Mouse (Mus musculus): ENCODE measurements around the gene Ifnz. TPM values are rescaled to one million over a fixed set of nuclear protein-coding genes. Genes with fewer than 3 reads are reported as not detected.
A peak's percentile ranks its signal among the peaks of the same experiment; 100 is the strongest.
"Not testable (repeated sequence)": the region's sequence is repeated elsewhere in the genome, so short reads cannot be mapped to it uniquely, and the experiment has no call there.

Gene Ifnz
- polyA plus RNA-seq, 1 experiment from 2014 or later = not detected

DNA sequence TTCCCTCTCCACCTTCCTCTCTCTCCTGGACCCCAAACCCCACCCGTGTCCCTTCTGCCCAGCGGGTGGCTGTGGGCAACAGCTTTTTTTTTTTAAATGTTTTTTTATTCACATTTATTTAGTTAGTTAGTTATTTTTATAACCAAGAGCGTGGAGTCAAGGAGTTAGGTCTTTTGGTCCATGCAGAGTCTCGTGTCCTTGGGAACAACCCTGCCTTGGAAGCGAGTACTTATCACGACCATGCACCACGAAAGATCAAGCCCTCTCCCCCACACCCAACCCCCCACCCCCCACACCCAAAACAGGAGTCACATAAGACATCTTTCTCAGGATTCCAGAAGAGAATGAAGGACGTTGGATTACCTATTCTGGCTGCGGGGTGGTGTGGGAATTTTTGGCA lies 19.6 kb upstream of the Ifnz start:
- not testable (repeated sequence) for H3K4me3 ChIP-seq (ENCODE audit: inconsistent target); H3K79me2 ChIP-seq (ENCODE audit: inconsistent target); H3K27ac ChIP-seq; H3K36me3 ChIP-seq (ENCODE audit: inconsistent target)
- 92% methylated on average over 2 of the region's 9 CpGs for WGBS (ENCODE audit: missing documents)

DNA sequence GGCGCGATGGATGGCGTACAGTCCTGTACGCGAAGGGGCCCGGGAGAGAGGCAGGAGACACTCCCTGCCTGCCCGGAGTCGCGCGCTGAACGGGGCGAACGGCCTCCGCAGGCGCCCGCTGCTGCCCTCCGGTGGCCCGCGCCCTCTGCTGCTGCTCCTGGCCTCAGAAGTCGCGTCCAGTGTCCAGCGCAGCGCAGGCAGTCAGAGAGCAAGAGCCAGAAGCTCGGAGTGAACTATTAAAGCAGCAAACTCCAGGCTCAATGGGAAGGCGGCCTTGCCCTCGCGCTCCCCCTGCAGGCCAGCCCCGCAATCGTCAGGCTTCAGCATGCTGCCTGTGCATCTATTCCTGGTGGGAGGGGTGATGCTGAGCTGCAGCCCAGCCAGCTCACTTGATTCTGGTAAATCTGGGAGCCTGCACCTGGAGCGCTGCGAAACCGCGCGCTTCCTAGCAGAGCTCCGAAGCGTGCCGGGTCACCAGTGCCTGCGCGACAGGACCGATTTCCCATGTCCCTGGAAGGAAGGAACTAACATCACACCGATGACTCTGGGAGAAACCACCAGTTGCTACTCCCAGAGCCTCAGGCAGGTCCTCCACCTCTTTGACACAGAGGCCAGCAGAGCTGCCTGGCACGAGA lies 18.4 kb upstream of the Ifnz start:
- not testable (repeated sequence) for H3K36me3 ChIP-seq (ENCODE audit: inconsistent target); H3K27ac ChIP-seq; H3K79me2 ChIP-seq (ENCODE audit: inconsistent target); H3K4me3 ChIP-seq (ENCODE audit: inconsistent target)
- 4% methylated on average over 15 of the region's 42 CpGs for WGBS (ENCODE audit: missing documents)

DNA sequence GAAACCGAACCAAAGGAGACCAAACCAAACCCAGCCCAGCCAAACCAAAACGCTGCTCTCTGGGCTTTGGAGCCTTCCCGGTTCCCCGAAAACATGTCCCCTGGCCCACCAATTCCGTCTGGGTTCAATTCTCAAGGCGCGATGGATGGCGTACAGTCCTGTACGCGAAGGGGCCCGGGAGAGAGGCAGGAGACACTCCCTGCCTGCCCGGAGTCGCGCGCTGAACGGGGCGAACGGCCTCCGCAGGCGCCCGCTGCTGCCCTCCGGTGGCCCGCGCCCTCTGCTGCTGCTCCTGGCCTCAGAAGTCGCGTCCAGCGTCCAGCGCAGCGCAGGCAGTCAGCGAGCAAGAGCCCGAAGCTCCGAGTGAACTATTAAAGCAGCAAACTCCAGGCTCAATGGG lies 8.4 kb upstream of the Ifnz start, which contains the start of gene Gm13290:
Gene Gm13290, plus strand, starts transcription at position 301 of the 400 bp plus-strand sequence.
- WGBS (ENCODE audit: missing documents) = no CpG with 5 or more reads among the region's 32 CpGs
- not testable (repeated sequence) for H3K36me3 ChIP-seq (ENCODE audit: inconsistent target); H3K4me3 ChIP-seq (ENCODE audit: inconsistent target); H3K27ac ChIP-seq; H3K79me2 ChIP-seq (ENCODE audit: inconsistent target)

DNA sequence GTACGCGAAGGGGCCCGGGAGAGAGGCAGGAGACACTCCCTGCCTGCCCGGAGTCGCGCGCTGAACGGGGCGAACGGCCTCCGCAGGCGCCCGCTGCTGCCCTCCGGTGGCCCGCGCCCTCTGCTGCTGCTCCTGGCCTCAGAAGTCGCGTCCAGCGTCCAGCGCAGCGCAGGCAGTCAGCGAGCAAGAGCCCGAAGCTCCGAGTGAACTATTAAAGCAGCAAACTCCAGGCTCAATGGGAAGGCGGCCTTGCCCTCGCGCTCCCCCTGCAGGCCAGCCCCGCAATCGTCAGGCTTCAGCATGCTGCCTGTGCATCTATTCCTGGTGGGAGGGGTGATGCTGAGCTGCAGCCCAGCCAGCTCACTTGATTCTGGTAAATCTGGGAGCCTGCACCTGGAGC lies 5.3 kb upstream of the Ifnz start, which contains the start of gene Gm13289:
Gene Gm13289, plus strand, starts transcription at position 301 of the 400 bp plus-strand sequence.
- not testable (repeated sequence) for H3K27ac ChIP-seq; H3K36me3 ChIP-seq (ENCODE audit: inconsistent target); H3K79me2 ChIP-seq (ENCODE audit: inconsistent target); H3K4me3 ChIP-seq (ENCODE audit: inconsistent target)
- WGBS (ENCODE audit: missing documents) = no CpG with 5 or more reads among the region's 29 CpGs

DNA sequence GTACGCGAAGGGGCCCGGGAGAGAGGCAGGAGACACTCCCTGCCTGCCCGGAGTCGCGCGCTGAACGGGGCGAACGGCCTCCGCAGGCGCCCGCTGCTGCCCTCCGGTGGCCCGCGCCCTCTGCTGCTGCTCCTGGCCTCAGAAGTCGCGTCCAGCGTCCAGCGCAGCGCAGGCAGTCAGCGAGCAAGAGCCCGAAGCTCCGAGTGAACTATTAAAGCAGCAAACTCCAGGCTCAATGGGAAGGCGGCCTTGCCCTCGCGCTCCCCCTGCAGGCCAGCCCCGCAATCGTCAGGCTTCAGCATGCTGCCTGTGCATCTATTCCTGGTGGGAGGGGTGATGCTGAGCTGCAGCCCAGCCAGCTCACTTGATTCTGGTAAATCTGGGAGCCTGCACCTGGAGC lies 2.4 kb upstream of the Ifnz start, which contains the start of gene Gm13272:
Gene Gm13272, plus strand, starts transcription at position 301 of the 400 bp plus-strand sequence.
- no CpG with 5 or more reads among the region's 29 CpGs for WGBS (ENCODE audit: missing documents)
- not testable (repeated sequence) for H3K79me2 ChIP-seq (ENCODE audit: inconsistent target); H3K27ac ChIP-seq

DNA sequence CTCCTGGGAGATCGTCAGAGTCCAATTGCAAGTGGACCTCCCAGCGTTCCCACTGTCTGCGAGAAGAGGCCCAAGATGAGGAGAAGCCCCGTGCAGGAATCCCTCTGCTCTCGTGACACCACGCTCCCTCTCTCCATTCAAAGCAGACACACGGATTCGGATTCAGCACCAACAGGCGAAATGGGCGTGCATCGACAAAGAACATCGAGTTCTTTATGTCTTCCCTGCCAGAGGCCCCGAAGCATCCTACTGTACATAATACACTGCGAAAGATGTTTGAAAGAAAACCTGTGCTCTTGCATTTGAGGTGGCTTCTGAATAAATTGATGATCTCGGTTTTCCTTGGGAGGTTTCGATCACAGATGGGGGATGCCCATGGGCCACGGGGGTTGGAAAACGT lies 1.6 kb upstream of the Ifnz start:
- 90% methylated on average over 2 of the region's 18 CpGs for WGBS (ENCODE audit: missing documents)
- not testable (repeated sequence) for H3K79me2 ChIP-seq (ENCODE audit: inconsistent target); H3K4me3 ChIP-seq (ENCODE audit: inconsistent target); H3K27ac ChIP-seq; H3K36me3 ChIP-seq (ENCODE audit: inconsistent target)

More for the DNA sequence above, 2.4 kb upstream of the Ifnz start, which contains the start of gene Gm13272:
- H3K4me3 ChIP-seq (ENCODE audit: inconsistent target); H3K36me3 ChIP-seq (ENCODE audit: inconsistent target): not testable (repeated sequence)

DNA sequence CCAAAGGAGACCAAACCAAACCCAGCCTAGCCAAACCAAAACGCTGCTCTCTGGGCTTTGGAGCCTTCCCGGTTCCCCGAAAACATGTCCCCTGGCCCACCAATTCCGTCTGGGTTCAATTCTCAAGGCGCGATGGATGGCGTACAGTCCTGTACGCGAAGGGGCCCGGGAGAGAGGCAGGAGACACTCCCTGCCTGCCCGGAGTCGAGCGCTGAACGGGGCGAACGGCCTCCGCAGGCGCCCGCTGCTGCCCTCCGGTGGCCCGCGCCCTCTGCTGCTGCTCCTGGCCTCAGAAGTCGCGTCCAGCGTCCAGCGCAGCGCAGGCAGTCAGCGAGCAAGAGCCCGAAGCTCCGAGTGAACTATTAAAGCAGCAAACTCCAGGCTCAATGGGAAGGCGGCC lies 404 bp downstream of the Ifnz start:
- H3K27ac ChIP-seq = 0 out of 2 replicates have a peak overlapping the region, but pooled peaks have one; percentile 33
- not testable (repeated sequence) for H3K79me2 ChIP-seq (ENCODE audit: inconsistent target); H3K36me3 ChIP-seq (ENCODE audit: inconsistent target)
- WGBS (ENCODE audit: missing documents) = no CpG with 5 or more reads among the region's 31 CpGs
- peak overlapping the region; percentile 12; the same call in 1 of the 2 replicates for H3K4me3 ChIP-seq (ENCODE audit: inconsistent target)

DNA sequence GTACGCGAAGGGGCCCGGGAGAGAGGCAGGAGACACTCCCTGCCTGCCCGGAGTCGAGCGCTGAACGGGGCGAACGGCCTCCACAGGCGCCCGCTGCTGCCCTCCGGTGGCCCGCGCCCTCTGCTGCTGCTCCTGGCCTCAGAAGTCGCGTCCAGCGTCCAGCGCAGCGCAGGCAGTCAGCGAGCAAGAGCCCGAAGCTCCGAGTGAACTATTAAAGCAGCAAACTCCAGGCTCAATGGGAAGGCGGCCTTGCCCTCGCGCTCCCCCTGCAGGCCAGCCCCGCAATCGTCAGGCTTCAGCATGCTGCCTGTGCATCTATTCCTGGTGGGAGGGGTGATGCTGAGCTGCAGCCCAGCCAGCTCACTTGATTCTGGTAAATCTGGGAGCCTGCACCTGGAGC lies 3.5 kb downstream of the Ifnz start, which contains the start of gene Gm13276:
Gene Gm13276, plus strand, starts transcription at position 301 of the 400 bp plus-strand sequence.
- not testable (repeated sequence) for H3K4me3 ChIP-seq (ENCODE audit: inconsistent target); H3K36me3 ChIP-seq (ENCODE audit: inconsistent target); H3K79me2 ChIP-seq (ENCODE audit: inconsistent target); H3K27ac ChIP-seq
- WGBS (ENCODE audit: missing documents) = no CpG with 5 or more reads among the region's 27 CpGs

DNA sequence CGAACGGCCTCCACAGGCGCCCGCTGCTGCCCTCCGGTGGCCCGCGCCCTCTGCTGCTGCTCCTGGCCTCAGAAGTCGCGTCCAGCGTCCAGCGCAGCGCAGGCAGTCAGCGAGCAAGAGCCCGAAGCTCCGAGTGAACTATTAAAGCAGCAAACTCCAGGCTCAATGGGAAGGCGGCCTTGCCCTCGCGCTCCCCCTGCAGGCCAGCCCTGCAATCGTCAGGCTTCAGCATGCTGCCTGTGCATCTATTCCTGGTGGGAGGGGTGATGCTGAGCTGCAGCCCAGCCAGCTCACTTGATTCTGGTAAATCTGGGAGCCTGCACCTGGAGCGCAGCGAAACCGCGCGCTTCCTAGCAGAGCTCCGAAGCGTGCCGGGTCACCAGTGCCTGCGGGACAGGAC lies 6.5 kb downstream of the Ifnz start, which contains the start of gene Gm13277:
Gene Gm13277, plus strand, starts transcription at position 231 of the 400 bp plus-strand sequence.
- not testable (repeated sequence) for H3K36me3 ChIP-seq (ENCODE audit: inconsistent target); H3K79me2 ChIP-seq (ENCODE audit: inconsistent target); H3K27ac ChIP-seq; H3K4me3 ChIP-seq (ENCODE audit: inconsistent target)
- no CpG with 5 or more reads among the region's 28 CpGs for WGBS (ENCODE audit: missing documents)

DNA sequence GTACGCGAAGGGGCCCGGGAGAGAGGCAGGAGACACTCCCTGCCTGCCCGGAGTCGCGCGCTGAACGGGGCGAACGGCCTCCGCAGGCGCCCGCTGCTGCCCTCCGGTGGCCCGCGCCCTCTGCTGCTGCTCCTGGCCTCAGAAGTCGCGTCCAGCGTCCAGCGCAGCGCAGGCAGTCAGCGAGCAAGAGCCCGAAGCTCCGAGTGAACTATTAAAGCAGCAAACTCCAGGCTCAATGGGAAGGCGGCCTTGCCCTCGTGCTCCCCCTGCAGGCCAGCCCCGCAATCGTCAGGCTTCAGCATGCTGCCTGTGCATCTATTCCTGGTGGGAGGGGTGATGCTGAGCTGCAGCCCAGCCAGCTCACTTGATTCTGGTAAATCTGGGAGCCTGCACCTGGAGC lies 9.3 kb downstream of the Ifnz start, which contains the start of gene Gm13278:
Gene Gm13278, plus strand, starts transcription at position 301 of the 400 bp plus-strand sequence.
- H3K36me3 ChIP-seq (ENCODE audit: inconsistent target); H3K27ac ChIP-seq; H3K79me2 ChIP-seq (ENCODE audit: inconsistent target); H3K4me3 ChIP-seq (ENCODE audit: inconsistent target): not testable (repeated sequence)
- no CpG with 5 or more reads among the region's 28 CpGs for WGBS (ENCODE audit: missing documents)

DNA sequence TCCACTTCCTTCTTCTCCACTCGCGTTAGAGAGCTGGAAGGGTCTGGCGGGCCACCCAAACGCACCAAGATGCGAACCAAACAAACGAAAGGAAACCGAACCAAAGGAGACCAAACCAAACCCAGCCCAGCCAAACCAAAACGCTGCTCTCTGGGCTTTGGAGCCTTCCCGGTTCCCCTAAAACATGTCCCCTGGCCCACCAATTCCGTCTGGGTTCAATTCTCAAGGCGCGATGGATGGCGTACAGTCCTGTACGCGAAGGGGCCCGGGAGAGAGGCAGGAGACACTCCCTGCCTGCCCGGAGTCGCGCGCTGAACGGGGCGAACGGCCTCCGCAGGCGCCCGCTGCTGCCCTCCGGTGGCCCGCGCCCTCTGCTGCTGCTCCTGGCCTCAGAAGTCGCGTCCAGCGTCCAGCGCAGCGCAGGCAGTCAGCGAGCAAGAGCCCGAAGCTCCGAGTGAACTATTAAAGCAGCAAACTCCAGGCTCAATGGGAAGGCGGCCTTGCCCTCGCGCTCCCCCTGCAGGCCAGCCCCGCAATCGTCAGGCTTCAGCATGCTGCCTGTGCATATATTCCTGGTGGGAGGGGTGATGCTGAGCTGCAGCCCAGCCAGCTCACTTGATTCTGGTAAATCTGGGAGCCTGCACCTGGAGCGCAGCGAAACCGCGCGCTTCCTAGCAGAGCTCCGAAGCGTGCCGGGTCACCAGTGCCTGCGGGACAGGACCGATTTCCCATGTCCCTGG lies 12.2 kb downstream of the Ifnz start, which contains the start of gene Gm13275:
Gene Gm13275, plus strand, starts transcription at position 552 of the 740 bp plus-strand sequence.
- WGBS (ENCODE audit: missing documents) = 0% methylated on average over 1 of the region's 52 CpGs
- not testable (repeated sequence) for H3K4me3 ChIP-seq (ENCODE audit: inconsistent target); H3K27ac ChIP-seq; H3K79me2 ChIP-seq (ENCODE audit: inconsistent target); H3K36me3 ChIP-seq (ENCODE audit: inconsistent target)

DNA sequence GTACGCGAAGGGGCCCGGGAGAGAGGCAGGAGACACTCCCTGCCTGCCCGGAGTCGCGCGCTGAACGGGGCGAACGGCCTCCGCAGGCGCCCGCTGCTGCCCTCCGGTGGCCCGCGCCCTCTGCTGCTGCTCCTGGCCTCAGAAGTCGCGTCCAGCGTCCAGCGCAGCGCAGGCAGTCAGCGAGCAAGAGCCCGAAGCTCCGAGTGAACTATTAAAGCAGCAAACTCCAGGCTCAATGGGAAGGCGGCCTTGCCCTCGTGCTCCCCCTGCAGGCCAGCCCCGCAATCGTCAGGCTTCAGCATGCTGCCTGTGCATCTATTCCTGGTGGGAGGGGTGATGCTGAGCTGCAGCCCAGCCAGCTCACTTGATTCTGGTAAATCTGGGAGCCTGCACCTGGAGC lies 15.2 kb downstream of the Ifnz start, which contains the start of gene Gm13279:
Gene Gm13279, plus strand, starts transcription at position 301 of the 400 bp plus-strand sequence.
- not testable (repeated sequence) for H3K36me3 ChIP-seq (ENCODE audit: inconsistent target); H3K4me3 ChIP-seq (ENCODE audit: inconsistent target); H3K79me2 ChIP-seq (ENCODE audit: inconsistent target); H3K27ac ChIP-seq
- no CpG with 5 or more reads among the region's 28 CpGs for WGBS (ENCODE audit: missing documents)

DNA sequence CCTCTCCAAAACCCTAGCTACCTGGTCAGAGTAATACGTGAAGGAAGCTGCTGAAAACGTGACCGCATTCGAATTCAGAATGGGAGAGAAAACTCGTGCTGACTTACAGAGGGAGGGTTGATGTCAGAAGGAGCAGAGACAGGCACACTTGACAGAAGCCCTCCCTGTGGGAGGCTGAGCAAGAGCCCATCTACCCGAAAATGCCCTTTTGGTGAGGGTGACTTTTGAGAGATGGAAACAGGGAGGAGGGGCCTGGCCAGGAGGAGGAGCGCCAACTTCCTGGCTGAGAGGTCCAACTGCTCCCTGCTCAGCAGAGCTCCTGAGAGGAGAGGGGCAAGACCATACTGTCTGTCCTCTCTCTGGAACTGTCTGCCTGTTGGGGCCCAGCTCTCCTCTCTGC lies 17.4 kb downstream of the Ifnz start, which contains the start of gene Gm13285:
Gene Gm13285, plus strand, starts transcription at position 301 of the 400 bp plus-strand sequence.
- H3K36me3 ChIP-seq (ENCODE audit: inconsistent target); H3K27ac ChIP-seq; H3K4me3 ChIP-seq (ENCODE audit: inconsistent target); H3K79me2 ChIP-seq (ENCODE audit: inconsistent target): not testable (repeated sequence)
- no CpG with 5 or more reads among the region's 7 CpGs for WGBS (ENCODE audit: missing documents)

DNA sequence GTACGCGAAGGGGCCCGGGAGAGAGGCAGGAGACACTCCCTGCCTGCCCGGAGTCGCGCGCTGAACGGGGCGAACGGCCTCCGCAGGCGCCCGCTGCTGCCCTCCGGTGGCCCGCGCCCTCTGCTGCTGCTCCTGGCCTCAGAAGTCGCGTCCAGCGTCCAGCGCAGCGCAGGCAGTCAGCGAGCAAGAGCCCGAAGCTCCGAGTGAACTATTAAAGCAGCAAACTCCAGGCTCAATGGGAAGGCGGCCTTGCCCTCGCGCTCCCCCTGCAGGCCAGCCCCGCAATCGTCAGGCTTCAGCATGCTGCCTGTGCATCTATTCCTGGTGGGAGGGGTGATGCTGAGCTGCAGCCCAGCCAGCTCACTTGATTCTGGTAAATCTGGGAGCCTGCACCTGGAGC lies 21.0 kb downstream of the Ifnz start, which contains the start of gene Gm13287:
Gene Gm13287, plus strand, starts transcription at position 301 of the 400 bp plus-strand sequence.
- no CpG with 5 or more reads among the region's 29 CpGs for WGBS (ENCODE audit: missing documents)
- H3K79me2 ChIP-seq (ENCODE audit: inconsistent target); H3K27ac ChIP-seq; H3K4me3 ChIP-seq (ENCODE audit: inconsistent target); H3K36me3 ChIP-seq (ENCODE audit: inconsistent target): not testable (repeated sequence)

DNA sequence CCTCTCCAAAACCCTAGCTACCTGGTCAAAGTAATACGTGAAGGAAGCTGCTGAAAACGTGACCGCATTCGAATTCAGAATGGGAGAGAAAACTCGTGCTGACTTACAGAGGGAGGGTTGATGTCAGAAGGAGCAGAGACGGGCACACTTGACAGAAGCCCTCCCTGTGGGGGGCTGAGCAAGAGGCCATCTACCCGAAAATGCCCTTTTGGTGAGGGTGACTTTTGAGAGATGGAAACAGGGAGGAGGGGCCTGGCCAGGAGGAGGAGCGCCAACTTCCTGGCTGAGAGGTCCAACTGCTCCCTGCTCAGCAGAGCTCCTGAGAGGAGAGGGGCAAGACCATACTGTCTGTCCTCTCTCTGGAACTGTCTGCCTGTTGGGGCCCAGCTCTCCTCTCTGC lies 23.3 kb downstream of the Ifnz start, which contains the start of gene Gm13288:
Gene Gm13288, plus strand, starts transcription at position 301 of the 400 bp plus-strand sequence.
- not testable (repeated sequence) for H3K27ac ChIP-seq; H3K4me3 ChIP-seq (ENCODE audit: inconsistent target); H3K79me2 ChIP-seq (ENCODE audit: inconsistent target); H3K36me3 ChIP-seq (ENCODE audit: inconsistent target)
- no CpG with 5 or more reads among the region's 8 CpGs for WGBS (ENCODE audit: missing documents)

All from macrophage (primary cell).